Comparison of ENCODE assay signal across 9 mouse cellular contexts in genomic region chr1:190173596-190173995, GRCm38 (mm10). TPM values are rescaled to one million over a fixed set of nuclear protein-coding genes. Genes with fewer than 3 reads are reported as not detected.
DNase-seq lines count a peak whose midpoint lies in the region; ATAC-seq and TF ChIP-seq lines count a peak whose summit lies in the region.
"Had no signal": no experiment of that assay in that cellular context is flagged by ENCODE, and none has a peak within 500 bp of the region (broad histone marks: within the 10 kb centered on the region; RNA-seq: fewer than 3 reads in every experiment).

No protein-coding gene starts in this region.

- H3K9ac ChIP-seq in forebrain, embryonic 16.5 days (replicated peaks; ENCODE audit: low read depth, low read length): no peak overlapping the region
- no peak overlapping the region for H3K9ac ChIP-seq in lung, postnatal 0 days (replicated peaks; ENCODE audit: low read depth)
- H3K9ac ChIP-seq in limb, embryonic 13.5 days: no peak overlapping the region
- no peak overlapping the region for H3K9ac ChIP-seq in neural tube, embryonic 15.5 days (replicated peaks)

- H3K9me3 ChIP-seq in forebrain, embryonic 10.5 days: no peaks in the 10 kb centered on the region
- H3K9me3 ChIP-seq in forebrain, embryonic 16.5 days (ENCODE audit: control insufficient read depth, low read length): no peaks in the 10 kb centered on the region
- H3K9me3 ChIP-seq in lung, postnatal 0 days (ENCODE audit: low read length): no peaks in the 10 kb centered on the region
- H3K9me3 ChIP-seq in limb, embryonic 13.5 days: no peaks in the 10 kb centered on the region
- no peaks in the 10 kb centered on the region for H3K9me3 ChIP-seq in neural tube, embryonic 15.5 days (replicated peaks)

- H3K36me3 ChIP-seq in forebrain, embryonic 10.5 days (replicated peaks): no peaks in the 10 kb centered on the region
- H3K36me3 ChIP-seq in forebrain, embryonic 16.5 days (ENCODE audit: control insufficient read depth, insufficient read depth): no peaks in the 10 kb centered on the region
- H3K36me3 ChIP-seq in lung, postnatal 0 days (ENCODE audit: insufficient read depth, low read length): no peaks in the 10 kb centered on the region
- no peaks in the 10 kb centered on the region for H3K36me3 ChIP-seq in limb, embryonic 13.5 days
- no peaks in the 10 kb centered on the region for H3K36me3 ChIP-seq in neural tube, embryonic 15.5 days

- no peak for TF ChIP-seq EP300 in lung, postnatal 0 days (IDR thresholded peaks at IDR 0.05)

- no peak for TF ChIP-seq CTCF in lung, postnatal 0 days (IDR thresholded peaks at IDR 0.05)

- no peak overlapping the region for H3K4me2 ChIP-seq in forebrain, embryonic 16.5 days (ENCODE audit: low read length)
- no peak overlapping the region for H3K4me2 ChIP-seq in lung, postnatal 0 days (replicated peaks; ENCODE audit: low read depth, low read length)
- H3K4me2 ChIP-seq in limb, embryonic 13.5 days (replicated peaks): peak overlapping the region; percentile 50
- H3K4me2 ChIP-seq in neural tube, embryonic 15.5 days: peak overlapping the region; percentile 96; the same call in 1 of the 2 replicates

- peak; percentile 53 for DNase-seq in forebrain, embryonic 10.5 days (ENCODE audit: extremely low spot score, low spot score)
- DNase-seq in lung, postnatal 0 days (ENCODE audit: low spot score): no peak
- DNase-seq in lung, postnatal 36 days: no peak
- no peak for DNase-seq in gastrocnemius, postnatal 4 days (ENCODE audit: low spot score in 2 of 2)
- no peak for DNase-seq in ovary, postnatal 10 days (ENCODE audit: low spot score)

- 0% methylated on average over 16 of the region's 16 CpGs for WGBS in forebrain, embryonic 10.5 days
- WGBS in forebrain, embryonic 16.5 days: 10% methylated on average over 12 of the region's 16 CpGs
- 0% methylated on average over 16 of the region's 16 CpGs for WGBS in lung, postnatal 0 days
- under 1% methylated on average over 14 of the region's 16 CpGs for WGBS in limb, embryonic 13.5 days
- 5% methylated on average over 15 of the region's 16 CpGs for WGBS in neural tube, embryonic 15.5 days

- no peak for ATAC-seq in forebrain, embryonic 16.5 days
- no peak for ATAC-seq in lung, postnatal 0 days
- ATAC-seq in limb, embryonic 13.5 days (ENCODE audit: low FRiP score, low read depth): no peak
- no peak for ATAC-seq in neural tube, embryonic 15.5 days (ENCODE audit: low FRiP score)
- ATAC-seq: CD4-positive, CD25-positive, alpha-beta regulatory T cell, adult 4 months had no signal

- no peak overlapping the region for H3K27ac ChIP-seq in forebrain, embryonic 10.5 days
- no peak overlapping the region for H3K27ac ChIP-seq in forebrain, embryonic 16.5 days (ENCODE audit: low read length)
- H3K27ac ChIP-seq in lung, postnatal 0 days (ENCODE audit: low read length): no peak overlapping the region
- H3K27ac ChIP-seq in limb, embryonic 13.5 days: no peak overlapping the region
- no peak overlapping the region for H3K27ac ChIP-seq in neural tube, embryonic 15.5 days (replicated peaks)

- peaks cover 88% of the 10 kb centered on the region for H3K27me3 ChIP-seq in forebrain, embryonic 10.5 days (ENCODE audit: poor library complexity, severe bottlenecking)
- peaks cover 22% of the 10 kb centered on the region for H3K27me3 ChIP-seq in forebrain, embryonic 16.5 days (replicated peaks; ENCODE audit: control insufficient read depth, insufficient read depth, low read length)
- peaks cover 47% of the 10 kb centered on the region for H3K27me3 ChIP-seq in lung, postnatal 0 days (replicated peaks; ENCODE audit: insufficient read depth, low read length)
- peaks cover 89% of the 10 kb centered on the region for H3K27me3 ChIP-seq in limb, embryonic 13.5 days
- H3K27me3 ChIP-seq in neural tube, embryonic 15.5 days (replicated peaks): peaks cover 35% of the 10 kb centered on the region

- peaks cover 73% of the 10 kb centered on the region for H3K4me1 ChIP-seq in forebrain, embryonic 10.5 days
- H3K4me1 ChIP-seq in forebrain, embryonic 16.5 days (replicated peaks; ENCODE audit: control insufficient read depth, insufficient read depth, low read length): peaks cover 44% of the 10 kb centered on the region
- H3K4me1 ChIP-seq in lung, postnatal 0 days (ENCODE audit: insufficient read depth, low read depth, low read length): peaks cover 10% of the 10 kb centered on the region
- peaks cover 45% of the 10 kb centered on the region for H3K4me1 ChIP-seq in limb, embryonic 13.5 days
- H3K4me1 ChIP-seq in neural tube, embryonic 15.5 days: peaks cover 57% of the 10 kb centered on the region

- peak overlapping the region; percentile 36 for H3K4me3 ChIP-seq in forebrain, embryonic 10.5 days
- no peak overlapping the region for H3K4me3 ChIP-seq in forebrain, embryonic 16.5 days (replicated peaks; ENCODE audit: low read length)
- peak overlapping the region; percentile 1; the same call in 1 of the 2 replicates for H3K4me3 ChIP-seq in lung, postnatal 0 days (ENCODE audit: low read depth, low read length)
- H3K4me3 ChIP-seq in limb, embryonic 13.5 days: peak overlapping the region; percentile 17; the same call in 1 of the 2 replicates
- H3K4me3 ChIP-seq in neural tube, embryonic 15.5 days (replicated peaks): no peak overlapping the region

RNA-seq across cellular contexts. Expression of gene Prox1, which starts 3.1 kb away (rescaled TPM):
- 3.1 and 3.8 TPM in 2 replicates for polyA plus RNA-seq in forebrain, embryonic 10.5 days (2016; fragmentation: Nextera tagmentation; extraction: Ambion mirVana)
- polyA plus RNA-seq in forebrain, embryonic 16.5 days (2015; fragmentation: Nextera tagmentation; extraction: Ambion mirVana): 8.1 and 9.4 TPM in 2 replicates
- 1.1 and 1.5 TPM in 2 replicates for polyA plus RNA-seq in lung, postnatal 0 days (2015; fragmentation: Nextera tagmentation; extraction: Ambion mirVana)
- polyA plus RNA-seq in limb, embryonic 13.5 days (2015; fragmentation: Nextera tagmentation; extraction: Ambion mirVana): 3.2 and 3.7 TPM in 2 replicates
- polyA plus RNA-seq in neural tube, embryonic 15.5 days (2015; fragmentation: Nextera tagmentation; extraction: Ambion mirVana): 9.1 and 9.7 TPM in 2 replicates
- 10 to 100 TPM; 12.2 to 14.9 TPM for total RNA-seq in gastrocnemius, postnatal 4 days (2021)

Comparison
In these comparisons a context has a peak if more than half of its experiments do, and no peak if none do; other contexts are left out.
1. H3K4me3 ChIP-seq: peak in forebrain, embryonic 10.5 days (single experiment), lung, postnatal 0 days (single experiment) and limb, embryonic 13.5 days (single experiment); none in forebrain, embryonic 16.5 days (single experiment) and neural tube, embryonic 15.5 days (single experiment).
2. H3K4me2 ChIP-seq: peak in limb, embryonic 13.5 days (single experiment) and neural tube, embryonic 15.5 days (single experiment); none in forebrain, embryonic 16.5 days (single experiment) and lung, postnatal 0 days (single experiment).